Mouse (Mus musculus) heart, embryonic 11.5 days (tissue): ENCODE results near the gene Cldn15. TPM values are rescaled to one million over a fixed set of nuclear protein-coding genes. Genes with fewer than 3 reads are reported as not detected.

Experiments
- ATAC-seq: fragments of 200-750 bp; cut with Nextera tagmentation; replicated peaks from 2 replicates; pipeline ENCODE4 v1.8.0; 2017; ENCODE audit warnings: moderate library complexity; ENCODE audit not compliant: insufficient number of reproducible peaks, low FRiP score, low TSS enrichment
- H3K27ac ChIP-seq: fragments of 300-500 bp; sonication (generic); 2 replicates; pipeline ENCODE4 v1.5.1; 2014; ENCODE audit warnings: mild to moderate bottlenecking, low read depth, low read length
- H3K27me3 ChIP-seq: fragments of 300-500 bp; sonication (generic); 2 replicates; pipeline ENCODE4 v1.6.1; 2014; ENCODE audit warnings: mild to moderate bottlenecking, low read length, mixed read lengths; ENCODE audit not compliant: control insufficient read depth, insufficient read depth
- H3K36me3 ChIP-seq: fragments of 300-500 bp; sonication (generic); 2 replicates; pipeline ENCODE4 v1.6.1; 2014; ENCODE audit warnings: mild to moderate bottlenecking, low read length, moderate library complexity, mixed read lengths; ENCODE audit not compliant: control insufficient read depth, insufficient read depth
- H3K4me1 ChIP-seq: fragments of 300-500 bp; sonication (generic); 2 replicates; pipeline ENCODE4 v1.6.1; 2014; ENCODE audit warnings: low read length; ENCODE audit not compliant: control insufficient read depth, insufficient read depth
- H3K4me2 ChIP-seq: fragments of 300-500 bp; sonication (generic); 2 replicates; pipeline ENCODE4 v1.6.1; 2014; ENCODE audit warnings: mild to moderate bottlenecking, moderate library complexity
- H3K4me3 ChIP-seq: fragments of 300-500 bp; sonication (generic); 2 replicates; pipeline ENCODE4 v1.5.1; 2014; ENCODE audit warnings: low read depth, low read length
- H3K9ac ChIP-seq: fragments of 300-500 bp; sonication (generic); 2 replicates; pipeline ENCODE4 v1.6.1; 2014; ENCODE audit warnings: mild to moderate bottlenecking, low read depth, low read length, moderate library complexity
- H3K9me3 ChIP-seq: fragments of 300-500 bp; sonication (generic); replicated peaks from 2 replicates; pipeline ENCODE4 v1.6.1; 2016; ENCODE audit warnings: low read length; ENCODE audit not compliant: control insufficient read depth
- WGBS: fragments of 180-500 bp; shearing (Covaris S2); extraction: QIAGEN DNeasy Blood & Tissue Kit; methylation state at CpG from one replicate; pipeline ENCODE4 v1.1.7; 2014; ENCODE audit not compliant: insufficient replicate concordance; 5-methylcytosine and 5-hydroxymethylcytosine counted together
- polyA plus RNA-seq: library from polyadenylated mRNA; unstranded; fragments of >200 nt; fragmentation: Nextera tagmentation; extraction: Ambion mirVana; gene quantifications from 2 replicates; pipeline ENCODE4 v1.2.1, GENCODE M21; 2014

The Cldn15 gene
- polyA plus RNA-seq, 1 experiment from 2014 or later: 1.9 TPM

DNA sequence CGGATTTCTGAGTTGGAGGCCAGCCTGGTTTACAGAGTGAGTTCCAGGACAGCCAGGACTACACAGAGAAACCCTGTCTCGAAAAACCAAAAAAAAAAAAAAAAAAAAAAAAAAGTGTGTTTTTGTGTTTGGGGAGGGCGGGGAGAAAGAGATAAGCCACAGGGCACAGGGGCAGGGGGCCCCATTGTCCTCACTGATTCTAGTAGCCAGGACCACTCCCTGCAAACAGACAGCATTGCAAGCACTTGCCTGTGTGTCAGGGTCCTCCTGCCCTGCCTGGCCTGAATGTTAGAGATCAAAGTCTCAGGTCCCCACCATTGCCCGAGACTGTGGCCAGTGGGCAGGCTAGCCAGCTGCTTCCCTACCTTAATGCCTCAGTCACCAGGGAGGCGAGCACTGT is 33.0 kb downstream of the Cldn15 start:
- peaks cover 14% of the 10 kb centered on the region for H3K36me3 ChIP-seq
- H3K9ac ChIP-seq: no peak overlapping the region
- H3K4me1 ChIP-seq: 0 out of 2 replicates have a peak, but pooled peaks cover 6% of the 10 kb centered on the region
- H3K4me3 ChIP-seq: no peak overlapping the region
- H3K4me2 ChIP-seq: no peak overlapping the region
- H3K27me3 ChIP-seq: no peaks in the 10 kb centered on the region
- H3K27ac ChIP-seq: no peak overlapping the region
- 68% methylated on average over 4 of the region's 5 CpGs for WGBS
- H3K9me3 ChIP-seq: no peaks in the 10 kb centered on the region
- no peak for ATAC-seq

DNA sequence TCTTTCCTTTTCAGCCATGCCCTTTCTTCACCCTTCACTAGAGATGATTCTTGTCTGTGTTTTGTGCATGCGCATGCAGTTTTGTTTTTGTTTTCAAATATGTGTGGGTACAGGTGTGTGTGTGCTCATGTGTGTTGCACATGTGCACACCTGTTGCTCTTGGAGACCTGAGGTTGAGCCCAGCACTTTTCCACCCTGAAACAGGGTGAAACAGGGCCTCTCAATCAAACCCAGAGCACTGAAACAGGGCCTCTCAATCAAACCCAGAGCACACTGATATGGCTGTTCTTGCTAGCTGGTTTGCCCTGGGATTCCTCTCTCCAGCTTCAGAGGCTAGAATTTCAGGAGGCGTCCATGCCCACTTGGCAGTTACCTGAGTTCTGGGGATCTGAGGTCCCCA is 34.2 kb downstream of the Cldn15 start:
- H3K4me1 ChIP-seq: 0 out of 2 replicates have a peak, but pooled peaks cover 6% of the 10 kb centered on the region
- no peak for ATAC-seq

DNA sequence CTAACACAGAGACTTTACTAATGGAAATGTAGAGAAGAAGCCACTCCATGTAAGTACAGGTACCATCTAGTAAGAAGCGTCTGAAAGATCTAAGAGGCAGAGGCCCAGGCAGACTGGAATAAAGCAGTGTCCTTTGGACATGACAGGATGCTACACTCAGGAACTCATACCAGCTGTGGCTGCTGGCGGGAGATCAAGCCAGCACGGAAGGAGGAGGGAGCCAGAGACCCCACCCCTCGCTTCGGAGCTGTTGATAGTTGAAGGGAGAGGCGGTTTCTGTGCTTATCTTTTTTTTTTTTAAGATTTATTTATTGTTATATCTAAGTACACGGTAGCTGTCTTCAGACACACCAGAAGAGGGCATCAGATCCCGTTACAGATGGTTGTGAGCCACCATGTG is 40.9 kb downstream of the Cldn15 start:
- no peak for ATAC-seq
- peaks cover 4% of the 10 kb centered on the region; the same call in 1 of the 2 replicates for H3K27me3 ChIP-seq
- H3K36me3 ChIP-seq: no peaks in the 10 kb centered on the region
- H3K27ac ChIP-seq: no peak overlapping the region
- no peak overlapping the region for H3K4me3 ChIP-seq
- H3K4me2 ChIP-seq: no peak overlapping the region
- H3K9me3 ChIP-seq: no peaks in the 10 kb centered on the region
- WGBS: 43% methylated on average over 8 of the region's 8 CpGs
- no peaks in the 10 kb centered on the region for H3K4me1 ChIP-seq
- no peak overlapping the region for H3K9ac ChIP-seq

More for the DNA sequence above, 34.2 kb downstream of the Cldn15 start:
- Histone ChIP-seq H3K9ac (no peak overlapping the region), H3K27ac (no peak overlapping the region), H3K9me3 (no peaks in the 10 kb centered on the region), H3K36me3 (peaks cover 2% of the 10 kb centered on the region), H3K4me3 (no peak overlapping the region), H3K4me2 (no peak overlapping the region), H3K27me3 (no peaks in the 10 kb centered on the region)
- WGBS: 70% methylated on average over 2 of the region's 2 CpGs

DNA sequence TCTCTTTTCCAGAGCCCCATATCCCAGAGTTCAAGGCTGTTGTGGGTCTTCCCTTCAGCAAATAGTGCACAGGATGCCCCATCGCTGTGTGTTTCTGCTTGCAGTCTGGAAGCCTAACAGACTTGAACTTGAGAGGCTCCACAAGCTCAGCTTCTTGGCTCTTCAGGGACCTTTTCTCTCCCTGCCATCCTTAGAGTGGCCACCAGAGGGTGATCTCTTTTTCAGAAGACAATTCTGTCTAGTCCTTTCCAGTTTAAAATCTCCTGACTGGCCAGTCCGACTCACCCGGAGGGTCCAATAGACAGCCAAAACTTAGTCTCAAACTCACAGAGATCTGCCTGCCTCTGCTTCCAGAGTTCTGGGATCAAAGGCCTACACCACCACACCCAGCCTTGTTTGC is 43.6 kb downstream of the Cldn15 start:
- H3K9me3 ChIP-seq: no peaks in the 10 kb centered on the region; the same call in 1 of the 2 replicates
- H3K27ac ChIP-seq: no peak overlapping the region
- H3K27me3 ChIP-seq: peaks cover 7% of the 10 kb centered on the region; the same call in 1 of the 2 replicates
- H3K4me3 ChIP-seq: no peak overlapping the region
- no peaks in the 10 kb centered on the region for H3K4me1 ChIP-seq
- H3K4me2 ChIP-seq: no peak overlapping the region
- no peaks in the 10 kb centered on the region for H3K36me3 ChIP-seq
- no peak overlapping the region for H3K9ac ChIP-seq
- no peak for ATAC-seq
- WGBS: 33% methylated on average over 3 of the region's 3 CpGs

DNA sequence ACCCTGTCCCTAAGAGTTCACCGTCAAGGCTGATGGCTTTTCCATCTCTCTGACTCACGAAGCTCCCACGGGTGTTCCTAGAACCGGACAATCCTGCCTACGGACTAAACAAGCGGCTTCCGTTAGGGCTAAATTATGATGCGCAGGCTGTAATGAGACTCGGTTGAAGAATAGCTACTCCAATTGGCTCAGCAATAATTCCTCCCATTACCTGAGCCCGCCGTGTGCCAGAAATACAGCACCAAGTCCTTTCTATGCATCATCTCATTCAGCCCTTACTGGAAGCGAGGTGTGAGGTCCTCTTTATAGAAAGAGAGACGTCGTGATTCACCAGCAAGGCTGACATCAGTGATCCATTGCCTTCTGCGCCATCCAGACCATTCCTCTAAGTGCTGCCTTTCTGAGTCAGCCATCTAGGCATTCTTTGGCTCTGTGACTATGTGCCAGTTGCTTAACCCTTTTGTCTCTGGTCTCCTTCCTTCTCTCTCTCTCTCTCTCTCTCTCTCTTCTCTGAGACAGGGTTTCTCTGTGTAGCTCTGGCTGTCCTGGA is 46.1 kb downstream of the Cldn15 start:
- Histone ChIP-seq H3K9me3 (no peaks in the 10 kb centered on the region; the same call in 1 of the 2 replicates), H3K36me3 (no peaks in the 10 kb centered on the region), H3K4me3 (no peak overlapping the region), H3K27me3 (peaks cover 4% of the 10 kb centered on the region; the same call in 1 of the 2 replicates), H3K27ac (no peak overlapping the region), H3K4me2 (no peak overlapping the region), H3K9ac (no peak overlapping the region), H3K4me1 (no peaks in the 10 kb centered on the region)
- ATAC-seq: no peak
- 76% methylated on average over 15 of the region's 15 CpGs for WGBS

DNA sequence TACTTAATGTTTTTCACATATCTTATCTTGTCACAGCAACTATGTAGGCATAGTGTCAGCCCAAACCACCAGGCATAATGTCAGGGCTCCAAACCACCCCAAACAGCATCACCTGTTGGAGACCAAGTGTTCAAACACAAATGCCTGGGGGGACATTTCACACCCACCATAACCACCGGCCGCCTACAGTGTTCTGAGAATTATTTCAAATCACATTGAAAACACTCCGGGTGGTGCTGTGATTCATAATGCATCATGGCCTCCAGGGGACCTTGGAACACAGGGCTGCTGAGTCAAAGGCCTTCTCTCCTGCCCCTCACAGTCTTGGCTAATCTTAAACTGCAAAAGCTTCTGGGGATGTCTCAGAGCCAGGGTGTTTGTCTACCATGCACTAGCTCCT is 49.5 kb downstream of the Cldn15 start:
- no peak for ATAC-seq
- H3K9ac ChIP-seq: no peak overlapping the region
- H3K4me3 ChIP-seq: no peak overlapping the region
- H3K4me1 ChIP-seq: no peaks in the 10 kb centered on the region
- 87% methylated on average over 3 of the region's 3 CpGs for WGBS
- no peaks in the 10 kb centered on the region; the same call in 1 of the 2 replicates for H3K9me3 ChIP-seq
- no peaks in the 10 kb centered on the region for H3K36me3 ChIP-seq
- no peak overlapping the region for H3K27ac ChIP-seq
- H3K4me2 ChIP-seq: no peak overlapping the region
- H3K27me3 ChIP-seq: peaks cover 4% of the 10 kb centered on the region; the same call in 1 of the 2 replicates

DNA sequence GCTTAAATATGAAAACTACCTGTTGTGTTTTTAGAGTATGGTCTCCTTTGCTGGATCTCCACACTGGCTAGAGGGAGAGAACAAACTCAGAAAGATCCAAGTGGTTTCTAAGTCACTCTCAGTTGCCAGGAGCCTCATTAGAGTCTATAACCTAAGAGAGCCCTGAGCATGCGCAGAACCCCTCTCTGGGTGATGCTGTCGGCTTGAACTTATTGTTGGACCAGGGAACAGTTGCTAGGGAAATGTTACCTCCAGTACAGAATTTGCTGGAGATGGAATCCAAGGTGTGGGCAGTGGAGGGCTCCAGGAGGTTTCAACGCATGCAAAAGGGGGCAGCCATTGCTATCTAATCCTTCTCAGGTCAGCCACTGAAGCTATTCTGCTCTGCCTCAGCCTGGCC is 57.9 kb downstream of the Cldn15 start:
- Histone ChIP-seq H3K4me2 (no peak overlapping the region), H3K27ac (no peak overlapping the region), H3K36me3 (no peaks in the 10 kb centered on the region), H3K4me3 (no peak overlapping the region), H3K9me3 (no peaks in the 10 kb centered on the region), H3K4me1 (0 out of 2 replicates have a peak, but pooled peaks cover 2% of the 10 kb centered on the region), H3K9ac (no peak overlapping the region), H3K27me3 (peaks cover 51% of the 10 kb centered on the region)
- WGBS: 50% methylated on average over 3 of the region's 3 CpGs
- no peak for ATAC-seq

DNA sequence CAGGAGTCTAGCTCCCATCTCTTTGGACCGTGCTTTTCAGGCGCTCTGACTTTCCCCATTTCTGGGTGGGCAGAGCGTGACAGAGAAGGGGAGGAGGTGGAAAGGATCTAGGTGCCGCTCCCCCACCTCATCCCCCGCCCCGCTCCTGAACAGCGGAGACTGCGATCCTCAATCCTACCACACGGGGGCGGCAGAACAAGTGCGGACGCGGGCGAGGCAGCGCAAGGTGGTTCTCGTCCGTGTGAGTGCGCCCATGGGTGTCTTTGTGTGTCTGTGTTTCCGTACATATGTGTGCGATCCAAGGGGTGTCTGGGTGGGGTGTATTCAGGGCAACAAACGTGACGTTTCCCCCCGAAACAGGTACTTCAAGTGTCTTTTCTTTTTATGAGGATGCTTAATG is 58.7 kb downstream of the Cldn15 start:
- no peak overlapping the region for H3K9ac ChIP-seq
- WGBS: under 1% methylated on average over 23 of the region's 23 CpGs
- H3K4me2 ChIP-seq: no peak overlapping the region
- H3K9me3 ChIP-seq: no peaks in the 10 kb centered on the region
- no peak overlapping the region for H3K27ac ChIP-seq
- no peak overlapping the region; the same call in 1 of the 2 replicates for H3K4me3 ChIP-seq
- H3K27me3 ChIP-seq: peaks cover 57% of the 10 kb centered on the region
- no peak for ATAC-seq
- no peaks in the 10 kb centered on the region for H3K36me3 ChIP-seq
- H3K4me1 ChIP-seq: 0 out of 2 replicates have a peak, but pooled peaks cover 6% of the 10 kb centered on the region
